Mouse (Mus musculus) hindbrain, embryonic 15.5 days (tissue): ENCODE data around the gene Hhex. TPM values are rescaled to one million over a fixed set of nuclear protein-coding genes. Genes with fewer than 3 reads are reported as not detected.

ENCODE experiments used
- ATAC-seq: fragments of 200-750 bp; cut with Nextera tagmentation; 2 replicates; pipeline ENCODE4 v1.8.0; 2017; ENCODE audit warnings: low read depth, moderate number of reproducible peaks, moderate TSS enrichment; ENCODE audit not compliant: low FRiP score
- H3K27ac ChIP-seq: fragments of 300-500 bp; sonication (generic); replicated peaks from 2 replicates; pipeline ENCODE4 v1.5.1; 2015; ENCODE audit warnings: mild to moderate bottlenecking, inconsistent platforms
- H3K27me3 ChIP-seq: fragments of 300-500 bp; sonication (generic); 2 replicates; pipeline ENCODE4 v1.6.1; 2015; ENCODE audit warnings: control low read depth, inconsistent platforms
- H3K36me3 ChIP-seq: fragments of 300-500 bp; sonication (generic); 2 replicates; pipeline ENCODE4 v1.6.1; 2015; ENCODE audit warnings: control low read depth, inconsistent platforms
- H3K4me1 ChIP-seq: fragments of 300-500 bp; sonication (generic); replicated peaks from 2 replicates; pipeline ENCODE4 v1.6.1; 2015; ENCODE audit warnings: control low read depth, inconsistent platforms
- H3K4me2 ChIP-seq: fragments of 300-500 bp; sonication (generic); 2 replicates; pipeline ENCODE4 v1.6.1; 2015; ENCODE audit warnings: moderate library complexity, mild to moderate bottlenecking, inconsistent platforms
- H3K4me3 ChIP-seq: fragments of 300-500 bp; sonication (generic); 2 replicates; pipeline ENCODE4 v1.5.1; 2015; ENCODE audit warnings: mild to moderate bottlenecking, inconsistent platforms
- H3K9ac ChIP-seq: fragments of 300-500 bp; sonication (generic); 2 replicates; pipeline ENCODE4 v1.6.1; 2015; ENCODE audit warnings: inconsistent platforms
- H3K9me3 ChIP-seq: fragments of 300-500 bp; sonication (generic); 2 replicates; pipeline ENCODE4 v1.6.1; 2016; ENCODE audit warnings: control low read depth, inconsistent platforms
- WGBS: fragments of 180-500 bp; shearing (Covaris S2); methylation state at CpG from one replicate; pipeline ENCODE4 v1.1.7; 2015; 5-methylcytosine and 5-hydroxymethylcytosine counted together
- polyA plus RNA-seq: library from polyadenylated mRNA; unstranded; fragments of >200 nt; fragmentation: Nextera tagmentation; extraction: Ambion mirVana; gene quantifications from 2 replicates; pipeline ENCODE4 v1.2.1, GENCODE M21; 2015

The Hhex gene
- polyA plus RNA-seq, 1 experiment from 2014 or later: 5.7 TPM

- Histone ChIP-seq H3K9ac (no peak overlapping the region), H3K36me3 (no peaks in the 10 kb centered on the region), H3K4me2 (no peak overlapping the region), H3K4me3 (no peak overlapping the region), H3K4me1 (no peaks in the 10 kb centered on the region), H3K27ac (no peak overlapping the region), H3K9me3 (no peaks in the 10 kb centered on the region), H3K27me3 (no peaks in the 10 kb centered on the region)
- ATAC-seq: no peak
- 97% methylated on average over 1 of the region's 1 CpGs for WGBS
Measured at GRCm38 (mm10) chr19:37455961-37456360, 21.4 kb downstream of the Hhex start.

DNA sequence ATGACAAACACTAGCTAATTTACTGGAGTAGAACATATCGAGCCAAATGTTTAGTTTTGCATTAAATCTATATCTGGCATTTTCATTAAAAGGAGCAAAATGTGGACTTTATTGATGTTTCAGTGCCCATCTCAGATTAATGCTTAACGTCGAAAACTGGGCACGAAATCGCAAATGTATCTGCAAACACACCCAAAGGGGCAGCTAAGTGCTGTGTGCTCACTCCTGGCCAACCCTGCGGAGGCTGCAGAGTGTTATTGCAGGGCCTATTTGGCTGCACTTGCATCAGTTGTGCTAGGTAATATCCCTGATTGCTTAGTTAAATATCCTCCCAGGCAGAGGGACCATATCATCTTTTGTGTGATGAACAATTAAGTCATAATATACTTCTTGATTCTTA is 23.4 kb downstream of the Hhex start:
- H3K4me2 ChIP-seq: no peak overlapping the region
- WGBS: 71% methylated on average over 6 of the region's 6 CpGs
- no peak overlapping the region for H3K9ac ChIP-seq
- no peak overlapping the region for H3K4me3 ChIP-seq
- H3K4me1 ChIP-seq: no peaks in the 10 kb centered on the region
- no peaks in the 10 kb centered on the region for H3K27me3 ChIP-seq
- no peaks in the 10 kb centered on the region for H3K9me3 ChIP-seq
- no peaks in the 10 kb centered on the region for H3K36me3 ChIP-seq
- H3K27ac ChIP-seq: no peak overlapping the region
- ATAC-seq: no peak

DNA sequence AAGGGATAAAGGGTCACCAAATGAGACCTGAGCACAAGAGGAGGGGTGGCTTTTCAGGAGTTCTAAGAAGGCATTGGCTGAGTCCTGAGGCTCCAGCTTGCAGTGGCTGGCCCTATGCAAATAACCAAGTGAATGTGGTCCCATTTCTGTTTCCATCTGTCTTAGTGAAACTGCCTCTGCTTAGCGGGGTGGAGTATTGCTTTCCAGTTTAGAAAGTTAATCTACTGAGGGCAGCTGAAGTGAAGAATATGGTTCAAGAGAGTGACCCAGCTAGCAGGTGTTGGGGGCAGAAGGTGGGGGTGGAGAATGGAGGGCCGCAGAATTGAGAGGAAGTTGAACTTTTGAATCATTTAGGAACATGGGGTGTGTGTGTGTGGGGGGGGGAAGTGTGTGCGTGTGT is 31.8 kb downstream of the Hhex start:
- H3K4me1 ChIP-seq: no peaks in the 10 kb centered on the region
- no peaks in the 10 kb centered on the region for H3K36me3 ChIP-seq
- no peaks in the 10 kb centered on the region for H3K9me3 ChIP-seq
- WGBS: 89% methylated on average over 3 of the region's 3 CpGs
- no peak overlapping the region for H3K4me3 ChIP-seq
- no peak for ATAC-seq
- H3K27me3 ChIP-seq: no peaks in the 10 kb centered on the region
- H3K27ac ChIP-seq: no peak overlapping the region
- no peak overlapping the region for H3K4me2 ChIP-seq
- no peak overlapping the region for H3K9ac ChIP-seq

- no peak overlapping the region for H3K4me2 ChIP-seq
- no peaks in the 10 kb centered on the region for H3K4me1 ChIP-seq
- no peak overlapping the region for H3K4me3 ChIP-seq
- H3K9ac ChIP-seq: no peak overlapping the region
- no peaks in the 10 kb centered on the region for H3K9me3 ChIP-seq
- no peak for ATAC-seq
- no peak overlapping the region for H3K27ac ChIP-seq
- 92% methylated on average over 5 of the region's 5 CpGs for WGBS
- no peaks in the 10 kb centered on the region for H3K36me3 ChIP-seq
- H3K27me3 ChIP-seq: no peaks in the 10 kb centered on the region
Measured at GRCm38 (mm10) chr19:37466978-37467377, 32.4 kb downstream of the Hhex start.

- no peaks in the 10 kb centered on the region for H3K27me3 ChIP-seq
- H3K27ac ChIP-seq: no peak overlapping the region
- H3K4me2 ChIP-seq: no peak overlapping the region
- no peaks in the 10 kb centered on the region for H3K36me3 ChIP-seq
- WGBS: 64% methylated on average over 6 of the region's 6 CpGs
- ATAC-seq: no peak
- H3K4me3 ChIP-seq: no peak overlapping the region
- no peaks in the 10 kb centered on the region for H3K9me3 ChIP-seq
- H3K9ac ChIP-seq: no peak overlapping the region
- no peaks in the 10 kb centered on the region for H3K4me1 ChIP-seq
Measured at GRCm38 (mm10) chr19:37468841-37469566, 34.4 kb downstream of the Hhex start.

DNA sequence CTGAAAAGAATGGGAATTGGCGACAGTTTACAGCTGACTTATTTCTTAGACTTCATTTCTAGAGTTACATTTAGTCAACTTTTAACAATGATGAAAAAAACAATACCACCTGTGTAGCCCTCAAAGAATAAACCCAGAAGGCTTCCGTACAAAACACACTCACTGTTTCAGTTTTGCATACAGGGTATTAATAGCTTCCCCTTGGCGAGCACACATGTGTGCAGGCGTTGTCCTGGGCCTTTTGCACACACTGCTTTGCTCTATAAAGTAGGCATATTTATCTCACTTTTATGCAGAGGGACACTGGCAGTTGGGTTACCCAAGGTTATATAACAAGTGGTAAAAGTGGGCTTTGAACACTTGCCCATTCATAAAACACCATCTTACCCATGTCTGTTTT is 37.1 kb downstream of the Hhex start:
- H3K27ac ChIP-seq: no peak overlapping the region
- no peak for ATAC-seq
- H3K4me2 ChIP-seq: no peak overlapping the region
- 90% methylated on average over 4 of the region's 4 CpGs for WGBS
- no peak overlapping the region for H3K4me3 ChIP-seq
- H3K9ac ChIP-seq: no peak overlapping the region
- H3K9me3 ChIP-seq: no peaks in the 10 kb centered on the region
- no peaks in the 10 kb centered on the region for H3K4me1 ChIP-seq
- no peaks in the 10 kb centered on the region for H3K27me3 ChIP-seq
- H3K36me3 ChIP-seq: no peaks in the 10 kb centered on the region

GRCm38 (mm10) chr19:37472589-37472988 is 38.0 kb downstream of the Hhex start:
- no peaks in the 10 kb centered on the region for H3K4me1 ChIP-seq
- H3K4me3 ChIP-seq: no peak overlapping the region
- H3K27me3 ChIP-seq: no peaks in the 10 kb centered on the region
- no peak for ATAC-seq
- H3K36me3 ChIP-seq: no peaks in the 10 kb centered on the region
- 78% methylated on average over 3 of the region's 3 CpGs for WGBS
- H3K9me3 ChIP-seq: no peaks in the 10 kb centered on the region
- H3K4me2 ChIP-seq: no peak overlapping the region
- H3K27ac ChIP-seq: no peak overlapping the region
- no peak overlapping the region for H3K9ac ChIP-seq

DNA sequence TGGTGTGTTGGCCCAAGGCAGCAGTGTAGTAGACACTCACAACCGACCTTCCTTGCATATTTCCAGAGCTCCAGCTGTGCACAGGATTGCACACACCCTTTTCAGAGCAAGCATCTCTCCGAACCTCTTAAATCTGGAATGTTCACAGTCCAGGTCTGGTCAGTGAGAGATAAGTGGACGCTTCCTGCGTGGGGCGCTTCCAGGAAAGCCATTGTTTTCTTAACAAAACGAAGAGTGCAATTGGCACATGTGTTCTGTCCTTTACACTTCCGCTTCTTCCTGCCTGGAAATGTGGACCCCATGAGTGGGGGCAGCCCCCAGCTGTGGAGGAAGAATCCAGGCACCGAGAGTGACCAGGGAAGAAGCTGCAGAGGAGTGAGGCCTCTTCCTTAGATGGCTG is 47.1 kb downstream of the Hhex start:
- no peak for ATAC-seq
- no peaks in the 10 kb centered on the region for H3K4me1 ChIP-seq
- H3K4me3 ChIP-seq: no peak overlapping the region
- H3K9ac ChIP-seq: no peak overlapping the region
- no peak overlapping the region for H3K4me2 ChIP-seq
- no peaks in the 10 kb centered on the region for H3K9me3 ChIP-seq
- no peaks in the 10 kb centered on the region for H3K27me3 ChIP-seq
- 75% methylated on average over 8 of the region's 8 CpGs for WGBS
- no peak overlapping the region for H3K27ac ChIP-seq
- no peaks in the 10 kb centered on the region for H3K36me3 ChIP-seq

GRCm38 (mm10) chr19:37482556-37483187 is 48.1 kb downstream of the Hhex start:
- Histone ChIP-seq H3K4me2 (no peak overlapping the region), H3K9me3 (no peaks in the 10 kb centered on the region), H3K36me3 (no peaks in the 10 kb centered on the region), H3K4me3 (no peak overlapping the region), H3K9ac (no peak overlapping the region), H3K27me3 (no peaks in the 10 kb centered on the region), H3K4me1 (no peaks in the 10 kb centered on the region), H3K27ac (no peak overlapping the region)
- no peak for ATAC-seq
- 89% methylated on average over 14 of the region's 14 CpGs for WGBS

GRCm38 (mm10) chr19:37484787-37485186 is 50.2 kb downstream of the Hhex start:
- H3K27ac ChIP-seq: no peak overlapping the region
- H3K4me3 ChIP-seq: no peak overlapping the region
- no peak overlapping the region for H3K9ac ChIP-seq
- H3K4me2 ChIP-seq: no peak overlapping the region
- ATAC-seq: no peak
- no peaks in the 10 kb centered on the region for H3K9me3 ChIP-seq
- H3K27me3 ChIP-seq: no peaks in the 10 kb centered on the region
- H3K4me1 ChIP-seq: no peaks in the 10 kb centered on the region
- WGBS: 91% methylated on average over 6 of the region's 6 CpGs
- H3K36me3 ChIP-seq: no peaks in the 10 kb centered on the region

DNA sequence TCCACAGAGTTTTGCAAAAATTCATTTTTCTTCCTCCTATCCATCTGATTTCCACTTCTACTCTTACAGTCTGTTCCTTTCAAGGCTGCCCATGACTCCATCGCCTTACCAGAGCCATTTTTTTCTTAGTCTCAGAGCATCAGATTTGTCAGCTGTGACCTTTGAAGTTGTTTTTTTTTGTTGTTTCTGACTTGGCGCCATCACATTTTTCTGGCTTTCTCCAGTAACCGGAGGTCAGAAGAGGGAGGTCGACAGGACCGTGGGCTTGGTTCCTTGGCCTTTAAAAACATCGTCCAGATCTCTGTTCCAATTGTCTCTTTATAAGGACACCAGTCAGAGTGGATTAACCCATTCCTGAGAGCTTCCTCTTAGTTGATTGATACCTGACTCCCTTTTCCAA is 52.2 kb downstream of the Hhex start:
- Histone ChIP-seq H3K27ac (no peak overlapping the region), H3K4me2 (no peak overlapping the region), H3K27me3 (no peaks in the 10 kb centered on the region), H3K9me3 (no peaks in the 10 kb centered on the region), H3K36me3 (no peaks in the 10 kb centered on the region), H3K4me1 (no peaks in the 10 kb centered on the region), H3K9ac (no peak overlapping the region), H3K4me3 (no peak overlapping the region)
- ATAC-seq: no peak
- WGBS: 85% methylated on average over 6 of the region's 6 CpGs

- ATAC-seq: no peak
- no peak overlapping the region for H3K4me3 ChIP-seq
- no peak overlapping the region for H3K4me2 ChIP-seq
- H3K36me3 ChIP-seq: no peaks in the 10 kb centered on the region
- H3K4me1 ChIP-seq: no peaks in the 10 kb centered on the region
- no peak overlapping the region for H3K9ac ChIP-seq
- no peaks in the 10 kb centered on the region for H3K27me3 ChIP-seq
- 92% methylated on average over 5 of the region's 5 CpGs for WGBS
- no peak overlapping the region for H3K27ac ChIP-seq
- no peaks in the 10 kb centered on the region for H3K9me3 ChIP-seq
Measured at GRCm38 (mm10) chr19:37487811-37488475, 53.3 kb downstream of the Hhex start.
